Mouse (Mus musculus) frontal cortex, postnatal 10 days (tissue): ENCODE measurements around the gene Shmt2.

Experiments
- DNase-seq, 2 experiments: peaks; one replicate each; pipeline ENCODE4 v3.0.0; 2022; ENCODE audit warnings: low spot score in 2 of 2, mixed read lengths in 1 of 2

Shmt2 gene

DNA sequence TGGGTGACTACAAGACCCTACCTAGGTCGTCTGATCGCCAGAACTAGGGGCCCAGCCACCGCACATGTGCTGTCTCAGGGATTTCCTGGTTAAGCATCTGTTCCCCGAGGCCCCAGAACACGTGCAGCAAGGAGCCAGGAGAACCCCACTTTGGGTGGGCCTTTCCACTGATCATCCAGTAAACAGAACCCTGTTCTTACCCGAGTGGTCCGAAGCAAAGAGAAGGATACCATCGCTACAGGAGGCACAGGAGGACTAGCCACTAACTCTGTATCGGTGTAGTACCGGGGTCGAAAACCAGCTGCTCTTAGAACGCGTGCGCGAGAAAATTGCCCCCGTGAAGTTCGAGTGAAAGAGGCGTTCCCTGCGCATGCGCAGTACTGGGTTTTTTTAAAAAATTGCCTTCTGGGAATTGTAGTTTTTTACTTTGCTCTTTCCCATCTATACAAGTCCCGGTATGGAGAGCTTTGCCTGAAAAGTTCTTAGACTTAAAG is at the start of gene Shmt2:
Shmt2 (minus strand) TSS at position 357 of the 494 bp plus-strand sequence.
- DNase-seq: peak; percentile 74 to 82

DNA sequence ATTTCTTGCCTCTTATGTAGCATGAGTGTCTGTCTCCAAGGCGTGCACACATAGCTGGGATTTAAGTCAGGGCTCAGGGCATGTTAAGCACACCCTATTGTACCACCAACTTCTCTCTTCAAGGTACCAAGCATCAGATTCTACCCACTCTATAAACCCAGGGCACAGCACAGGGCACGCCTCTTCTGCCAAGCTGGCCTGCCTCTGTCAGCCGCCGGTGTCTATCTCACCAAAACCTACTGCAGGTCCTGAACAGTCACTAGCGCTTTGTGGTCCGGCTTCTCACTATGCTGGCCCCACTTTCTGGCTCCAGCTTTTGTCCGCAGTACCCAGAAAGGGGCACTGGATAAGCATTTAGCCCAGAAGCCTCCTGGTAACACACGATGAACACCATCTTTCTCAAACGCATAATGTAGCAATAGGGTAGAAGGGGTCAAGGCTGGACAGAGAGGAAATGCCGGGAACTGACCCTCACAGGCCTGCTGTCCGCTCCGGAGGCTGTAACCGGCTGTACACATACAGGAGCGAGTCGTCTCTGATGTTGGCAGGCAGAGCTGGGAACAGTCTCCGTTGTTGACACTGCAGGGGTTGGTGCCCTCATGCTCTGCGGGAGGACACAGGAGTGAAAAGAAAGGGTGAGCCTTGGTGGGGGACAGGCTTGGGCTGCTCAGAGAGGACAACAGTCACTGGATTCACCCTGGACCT is 48.8 kb upstream of the Shmt2 start:
- DNase-seq: no peak

DNA sequence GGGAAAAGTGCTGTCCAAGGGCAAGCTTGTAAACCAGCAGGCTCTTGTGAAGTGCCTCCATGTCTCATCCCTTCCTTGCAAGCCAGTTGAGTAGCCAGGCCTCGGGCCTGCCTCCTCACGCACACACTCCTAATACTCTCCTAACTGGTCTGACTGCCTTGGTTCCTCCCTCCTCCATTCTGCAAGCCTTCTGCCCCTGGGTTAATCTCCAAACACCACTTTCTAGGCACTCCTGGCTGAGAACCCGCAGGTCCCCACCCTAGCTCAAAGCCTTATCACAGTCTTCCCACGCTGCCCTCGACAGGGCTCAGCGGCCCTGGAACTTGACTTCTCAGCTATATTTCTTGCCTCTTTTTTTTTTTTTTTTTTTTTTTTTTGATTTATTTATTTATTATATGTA is 48.1 kb upstream of the Shmt2 start:
- DNase-seq: no peak

DNA sequence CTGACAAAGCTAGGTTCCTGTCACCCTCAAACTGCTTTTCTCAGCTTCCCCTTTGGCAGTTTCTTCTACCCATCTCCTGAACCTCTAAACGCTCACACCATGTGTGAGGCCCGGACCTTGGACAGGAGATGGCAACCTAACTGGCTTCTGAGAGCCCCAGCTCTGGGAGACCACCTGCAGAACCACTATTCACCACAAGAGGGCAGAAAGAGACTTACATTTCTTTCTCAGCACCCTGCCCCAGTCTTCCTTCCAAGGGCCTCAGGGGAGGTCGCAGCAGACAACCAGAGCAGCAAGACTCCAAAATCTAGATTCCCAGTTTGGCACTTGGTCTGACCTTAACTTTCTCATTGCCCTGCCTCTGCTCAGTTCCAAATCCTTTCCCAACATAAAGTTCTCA is 47.2 kb upstream of the Shmt2 start:
- DNase-seq: peak in 1 of 2 experiments; percentile 72

DNA sequence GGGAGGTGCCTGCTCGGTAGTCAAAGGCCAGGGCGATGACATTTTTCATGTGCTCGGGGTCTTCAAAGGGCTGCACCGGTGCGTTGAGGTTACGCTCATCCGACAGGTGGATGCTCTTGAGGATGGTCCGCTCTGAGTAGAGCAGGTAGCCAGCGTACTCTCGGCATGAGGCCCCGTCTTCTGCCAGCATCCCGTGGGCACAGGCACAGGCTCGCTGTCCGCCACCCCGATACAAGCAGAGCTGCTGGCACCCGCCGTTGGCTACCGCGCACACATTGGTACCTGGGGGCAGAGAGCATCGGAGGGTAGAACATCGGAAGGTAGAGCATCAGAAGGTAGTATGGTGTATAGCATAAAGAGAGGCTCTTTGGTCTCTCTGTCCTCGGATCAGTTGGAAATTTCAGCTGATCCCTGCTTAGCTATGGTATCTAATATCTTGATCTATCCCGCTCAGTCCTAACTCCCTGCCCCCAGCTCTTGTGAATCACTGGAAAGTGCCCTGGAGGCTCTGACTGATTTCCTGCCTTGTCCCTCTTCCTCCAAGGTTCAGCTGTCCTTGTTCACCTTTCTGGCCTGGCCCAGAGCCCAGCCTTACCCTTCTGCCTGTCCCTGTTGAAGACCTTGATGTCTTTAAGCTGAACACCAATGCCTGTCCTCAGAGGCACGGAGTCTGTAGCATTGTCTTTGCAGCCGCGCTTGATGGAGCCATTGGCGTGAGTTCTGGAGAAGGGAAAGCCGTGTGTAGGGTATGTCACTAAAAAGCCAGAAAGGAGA is 44.5 kb upstream of the Shmt2 start:
- no peak for DNase-seq

DNA sequence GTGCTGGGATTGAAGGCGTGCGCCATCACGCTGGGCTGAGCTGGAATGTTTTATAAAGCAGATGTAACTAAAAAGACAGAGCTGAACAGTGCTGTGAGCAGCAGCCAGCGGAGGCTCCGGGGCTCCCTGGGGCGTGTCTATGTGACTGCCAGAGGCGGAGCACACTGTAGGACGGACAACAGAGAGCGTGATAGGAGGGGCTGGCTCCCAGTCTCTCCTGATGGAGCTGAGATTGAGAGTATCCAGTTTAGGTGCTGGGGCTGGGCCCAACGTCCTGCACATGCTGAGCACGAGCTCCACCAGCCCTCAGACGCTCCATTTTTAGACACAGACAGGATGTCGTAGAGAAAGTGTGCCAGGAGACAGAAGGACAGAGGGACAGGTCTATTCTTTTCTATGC is 42.1 kb upstream of the Shmt2 start:
- no peak for DNase-seq

DNA sequence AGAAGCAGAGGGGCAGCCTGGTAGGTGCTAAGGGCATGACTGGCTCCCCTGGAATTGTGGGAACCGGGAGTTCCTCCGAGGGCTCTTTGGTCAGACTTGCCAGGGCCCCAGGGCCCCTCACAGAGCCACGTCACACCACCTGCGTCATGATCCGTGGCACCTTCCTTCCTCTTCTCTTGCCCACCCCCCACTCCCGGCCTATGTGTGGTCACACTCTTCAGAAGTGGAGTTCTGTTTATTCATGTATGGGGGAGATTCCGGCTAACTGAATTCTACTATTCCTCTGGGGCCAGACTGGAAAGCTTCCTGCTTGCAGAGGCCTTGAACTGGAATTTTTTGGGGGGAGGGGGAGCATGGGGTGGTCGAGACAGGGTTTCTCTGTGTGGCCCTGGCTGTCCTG is 41.6 kb upstream of the Shmt2 start:
- no peak for DNase-seq

DNA sequence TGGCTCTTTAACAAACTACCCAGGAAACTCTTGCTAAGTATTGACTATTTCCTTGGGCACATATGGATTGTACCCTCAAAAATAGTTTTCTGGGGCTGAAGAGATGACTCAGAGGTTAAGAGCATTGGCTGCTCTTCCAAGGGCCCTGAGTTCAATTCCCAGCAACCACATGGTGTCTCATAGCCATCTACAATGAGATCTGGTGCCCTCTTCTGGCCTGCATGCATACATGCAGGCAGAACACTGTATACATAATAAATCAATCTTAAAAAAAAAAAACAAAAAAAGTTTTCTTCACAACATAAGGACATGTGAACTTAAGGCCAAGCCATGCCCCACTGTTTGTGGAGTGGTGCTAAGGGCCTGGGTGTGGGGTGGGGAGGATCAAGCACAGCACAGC is 38.9 kb upstream of the Shmt2 start:
- DNase-seq: no peak

DNA sequence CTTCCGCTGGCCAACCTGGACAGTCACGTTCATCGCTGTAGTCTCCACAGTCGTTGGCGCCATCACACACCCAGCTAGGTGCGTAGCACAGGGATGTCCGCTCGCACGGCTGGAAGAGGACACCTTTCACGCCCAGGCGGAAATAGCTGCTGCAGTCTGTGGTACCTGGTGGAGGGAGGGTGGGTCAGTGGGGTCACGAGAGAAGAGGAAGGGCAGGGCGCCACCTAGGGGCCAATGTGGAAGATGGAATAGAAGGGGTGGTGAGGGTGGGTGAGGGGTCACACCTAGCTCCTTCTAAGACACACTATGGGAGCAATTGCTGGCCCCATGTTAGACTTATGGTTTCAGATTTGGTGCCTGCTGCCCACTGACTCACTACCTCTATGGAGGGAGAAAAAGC is 35.2 kb upstream of the Shmt2 start:
- DNase-seq: no peak

DNA sequence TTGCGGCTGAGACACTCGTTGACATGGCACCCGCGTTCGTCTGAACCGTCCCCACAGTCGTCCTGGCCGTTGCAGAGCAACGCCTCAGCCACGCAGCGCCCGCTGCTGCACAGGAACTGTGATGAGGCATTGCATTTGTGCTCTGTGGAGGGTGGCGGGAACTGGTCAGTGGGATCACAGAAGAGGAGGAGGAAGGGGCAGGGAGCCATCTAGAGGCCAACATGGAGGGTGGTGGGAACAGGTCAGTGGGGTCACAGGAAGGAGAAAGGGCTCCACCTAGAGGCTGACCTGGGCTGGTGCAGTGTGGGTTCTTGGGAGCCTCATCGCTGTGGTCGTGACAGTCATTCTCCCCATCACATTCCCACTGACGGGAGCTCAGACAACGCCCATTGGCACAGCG is 33.5 kb upstream of the Shmt2 start:
- DNase-seq: no peak

DNA sequence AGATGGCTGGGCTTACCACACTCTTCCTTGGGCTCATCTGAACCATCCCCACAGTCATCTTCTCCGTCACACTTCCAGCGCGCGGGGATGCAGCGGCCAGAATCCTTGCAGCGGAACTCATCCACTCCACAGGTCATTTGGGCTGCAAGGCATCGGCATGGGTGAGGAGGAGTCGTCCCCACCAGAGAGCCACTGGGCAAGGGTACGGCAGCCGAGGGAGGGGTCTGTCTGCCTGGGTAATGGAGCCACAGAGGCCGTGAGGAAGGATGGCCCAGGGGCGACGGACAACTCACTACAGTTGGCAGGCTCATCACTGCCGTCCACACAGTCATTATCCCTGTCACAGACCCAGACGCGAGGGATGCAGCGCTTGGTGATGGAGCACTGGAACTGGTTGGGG is 27.6 kb upstream of the Shmt2 start:
- no peak for DNase-seq

DNA sequence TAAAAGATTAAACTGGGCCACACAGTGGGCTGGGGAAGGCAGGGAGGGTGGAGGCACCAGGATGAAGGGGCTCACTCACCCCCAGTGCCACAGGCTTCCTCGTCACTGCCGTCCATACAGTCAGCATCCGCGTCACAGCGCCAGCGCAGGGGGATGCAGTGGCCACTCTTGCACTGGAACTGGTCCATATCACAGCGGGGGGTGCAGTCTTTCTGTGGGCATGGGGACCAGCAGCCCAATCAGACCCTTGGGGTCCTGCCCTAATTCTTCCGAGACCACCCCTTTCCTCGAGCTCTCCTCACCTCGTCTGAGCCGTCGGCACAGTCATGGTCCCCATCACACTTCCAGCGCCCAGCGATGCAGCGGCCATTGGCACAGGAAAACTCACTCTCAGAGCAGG is 26.0 kb upstream of the Shmt2 start:
- no peak for DNase-seq

DNA sequence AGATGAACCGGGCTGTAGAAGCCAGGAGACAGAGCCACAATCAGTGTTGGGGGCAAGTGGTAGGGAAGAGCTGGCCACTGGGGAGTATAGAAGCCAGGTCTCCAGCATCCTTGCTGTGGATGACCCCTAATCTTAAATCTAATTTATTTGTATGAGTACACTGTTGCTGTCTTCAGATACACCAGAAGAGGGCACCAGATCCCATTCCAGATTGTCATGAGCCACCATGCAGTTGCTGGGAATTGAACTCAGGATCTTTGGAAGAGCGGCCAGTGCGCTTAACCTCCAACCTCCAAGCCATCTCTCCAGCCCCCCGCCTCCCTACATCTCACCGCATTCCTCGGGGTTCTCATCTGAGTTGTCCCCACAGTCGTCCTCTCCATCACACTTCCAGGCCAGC is 24.3 kb upstream of the Shmt2 start:
- DNase-seq: no peak

DNA sequence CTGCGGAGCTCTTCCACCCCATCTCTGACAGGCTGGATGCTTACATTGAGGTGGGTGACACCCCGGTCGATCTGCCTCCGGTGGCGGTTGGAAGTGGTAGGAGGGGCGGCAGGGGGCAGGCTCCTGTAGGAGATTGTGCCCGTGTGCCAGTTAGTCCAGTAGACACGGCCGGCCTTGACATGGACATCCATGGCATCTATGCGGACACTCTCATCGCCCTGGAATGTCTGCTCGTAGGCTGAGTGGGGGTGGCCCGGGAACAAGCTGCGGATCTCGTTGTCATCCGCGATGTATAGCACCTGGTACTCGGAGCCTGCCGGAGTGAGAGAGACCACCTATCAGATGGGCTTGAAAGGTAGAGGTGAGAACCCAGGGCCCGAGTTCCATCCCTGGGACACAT is 22.1 kb upstream of the Shmt2 start:
- DNase-seq: no peak

DNA sequence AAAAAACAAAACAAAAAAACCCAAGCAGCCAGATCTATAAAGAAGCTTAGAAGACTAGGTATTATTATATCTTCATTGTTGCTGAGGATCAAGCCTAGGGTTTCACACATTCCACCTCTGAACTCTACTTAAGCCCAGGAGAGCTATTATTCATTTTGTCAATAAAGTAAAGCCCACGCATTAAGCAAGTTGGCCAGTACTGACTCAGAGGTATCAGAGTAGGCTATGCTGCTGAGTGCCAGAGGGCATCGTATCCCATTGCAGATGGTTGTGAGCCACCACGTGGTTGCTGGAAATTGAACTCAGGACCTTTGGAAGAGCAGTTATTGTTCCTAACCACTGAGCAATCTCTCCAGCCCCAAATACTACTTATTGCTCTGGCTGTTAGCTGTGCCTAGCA is 21.7 kb upstream of the Shmt2 start:
- DNase-seq: no peak

DNA sequence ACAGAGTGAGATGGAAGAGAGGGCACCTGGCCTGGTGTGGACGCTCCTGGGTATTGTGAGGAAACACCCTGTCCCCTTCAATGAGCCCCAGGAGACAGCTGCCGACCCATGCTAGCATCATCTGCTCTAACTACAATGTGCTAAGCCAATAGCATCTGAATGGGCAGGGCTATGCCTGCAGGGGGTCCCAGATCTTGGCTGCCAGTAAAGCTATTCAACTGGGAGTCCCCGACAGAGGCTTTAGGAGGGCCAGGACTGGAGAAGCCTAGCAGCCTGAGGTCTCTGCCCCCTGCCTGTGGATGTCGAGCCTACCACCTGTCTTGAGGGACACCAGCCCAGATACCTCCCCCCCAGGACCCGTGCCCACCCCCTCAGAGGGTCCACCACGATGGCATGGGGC is 20.5 kb upstream of the Shmt2 start:
- no peak for DNase-seq

DNA sequence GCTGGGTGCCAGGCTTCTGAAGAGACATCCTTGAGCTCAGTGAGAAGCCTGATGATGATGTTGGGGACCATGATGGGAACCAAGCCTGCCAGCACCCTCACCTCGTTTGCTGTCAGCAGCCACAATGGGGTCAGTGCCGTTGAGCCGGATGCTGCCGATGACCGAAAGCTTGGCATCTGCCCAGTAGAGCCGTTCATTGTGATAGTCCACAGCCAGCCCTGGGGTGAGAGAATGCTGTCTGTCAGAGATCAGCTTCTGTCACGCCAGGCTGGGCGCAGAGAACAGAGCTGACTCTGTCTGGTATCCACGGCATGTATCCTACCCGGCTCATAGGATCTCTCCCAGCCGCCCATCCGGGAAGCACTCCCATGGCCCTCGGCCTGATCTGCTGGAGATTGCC is 19.8 kb upstream of the Shmt2 start:
- DNase-seq: no peak

DNA sequence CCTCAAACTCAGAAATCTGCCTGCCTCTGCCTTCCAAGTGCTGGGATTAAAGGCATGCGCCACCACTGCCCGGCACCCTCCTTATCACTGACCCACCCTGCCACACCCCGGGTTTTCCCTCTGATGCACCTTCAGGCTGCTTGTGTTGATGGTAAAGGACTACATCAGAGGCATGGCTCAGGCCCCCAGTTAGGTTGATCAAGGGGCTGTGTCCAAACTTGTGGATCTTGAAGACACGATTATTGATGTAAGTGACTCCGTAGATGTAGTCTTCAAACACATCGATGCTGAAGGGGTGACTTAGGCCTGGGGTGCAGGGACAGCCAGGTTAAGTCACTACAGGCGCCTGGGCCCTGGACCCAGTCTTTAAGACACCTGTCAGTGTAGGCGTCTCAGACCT is 19.3 kb upstream of the Shmt2 start:
- DNase-seq: no peak

DNA sequence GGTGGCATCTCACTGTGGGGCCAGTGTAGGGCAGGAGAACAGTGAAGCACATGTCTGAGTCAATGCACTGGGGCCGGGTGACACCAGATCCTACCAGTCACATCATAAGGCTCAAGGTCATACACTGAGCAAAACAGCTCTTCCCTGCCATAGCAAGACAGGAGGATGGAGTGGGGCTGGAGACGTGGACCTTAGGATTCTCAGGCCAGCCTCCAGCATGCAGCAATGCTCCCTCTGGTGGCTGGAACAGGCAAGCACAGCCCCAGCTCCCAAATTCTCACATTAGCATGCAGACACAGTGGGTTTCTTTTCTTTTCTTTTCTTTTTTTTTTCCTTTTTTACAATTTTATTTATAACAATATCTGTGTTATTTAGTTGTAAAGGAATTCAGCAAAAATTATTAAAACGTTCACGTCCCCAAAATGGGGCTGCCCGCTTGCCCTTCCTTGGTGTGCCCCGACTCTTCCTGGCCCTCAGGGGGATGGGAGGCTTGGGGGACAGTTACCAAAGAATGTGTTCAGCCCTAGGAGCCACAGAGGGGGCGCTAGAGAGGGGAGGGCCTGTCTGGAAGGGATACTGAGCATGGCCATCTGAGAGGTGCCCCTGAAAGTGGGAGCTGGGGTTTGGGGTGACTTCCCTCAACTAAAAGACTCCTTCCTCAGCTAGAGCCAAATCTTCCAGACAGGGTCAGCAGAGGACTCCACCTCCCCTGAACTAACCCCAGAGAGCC is 15.8 kb upstream of the Shmt2 start:
- peak; percentile 67 to 82 for DNase-seq

DNA sequence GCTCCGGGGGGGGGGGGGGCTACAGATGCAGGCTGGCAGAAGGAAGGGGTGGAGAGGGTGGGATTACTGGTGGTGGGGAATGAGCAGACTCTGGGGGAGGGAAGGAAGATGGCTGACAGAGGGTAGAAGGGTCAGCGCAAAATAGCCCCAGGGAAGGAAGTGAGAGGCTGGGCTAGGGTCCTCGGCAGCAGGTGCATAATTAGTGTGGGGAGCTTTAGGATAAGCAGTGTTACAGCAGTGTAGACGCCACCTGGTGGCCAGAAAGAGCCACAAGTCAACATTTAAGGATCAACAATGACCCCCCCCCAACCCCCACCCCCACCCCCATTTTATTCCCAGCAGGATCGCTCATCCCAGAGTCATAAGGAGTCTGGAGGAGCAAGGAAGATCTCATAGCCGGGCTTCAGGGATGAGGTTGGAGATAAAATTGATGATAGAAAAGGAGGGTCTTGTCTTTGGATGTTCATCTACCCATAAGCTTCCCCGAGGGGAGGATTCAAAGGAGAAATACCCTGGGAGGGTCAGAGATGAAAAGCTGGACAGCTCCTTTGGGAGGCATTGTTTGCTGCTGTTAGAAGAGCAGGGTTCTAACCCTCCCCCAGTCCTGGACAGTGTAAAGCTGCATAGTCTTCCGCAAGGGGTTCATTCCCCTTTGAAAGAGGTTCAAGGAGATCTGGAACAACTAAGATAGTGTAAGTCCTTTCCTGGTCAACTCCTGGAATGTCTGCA is 14.5 kb upstream of the Shmt2 start:
- DNase-seq: no peak

DNA sequence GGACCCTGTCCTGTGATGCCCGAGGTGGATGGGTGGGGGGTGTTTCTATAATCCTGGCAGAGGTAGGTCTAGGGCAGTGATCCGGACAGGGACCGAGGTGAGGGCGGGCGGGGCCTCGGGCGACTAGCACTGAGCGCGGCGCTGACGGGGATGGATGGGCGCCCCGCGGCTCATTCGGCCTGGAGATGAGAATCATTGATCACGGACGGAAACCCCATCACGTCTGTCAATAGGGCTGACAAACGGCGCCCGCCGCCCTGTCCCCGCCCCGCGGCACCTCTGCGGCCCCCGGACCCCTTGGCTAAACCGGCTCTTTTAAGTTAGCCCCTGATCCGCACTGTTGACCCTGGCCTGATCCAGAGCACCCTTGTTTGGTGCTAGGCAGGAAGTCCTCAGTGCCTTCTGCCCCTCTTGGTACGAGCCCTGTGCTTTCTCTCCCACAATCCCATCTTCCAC is 12.7 kb upstream of the Shmt2 start:
- no peak for DNase-seq
